Comparison of ENCODE assay signal across 9 mouse cellular contexts in the genomic region with DNA sequence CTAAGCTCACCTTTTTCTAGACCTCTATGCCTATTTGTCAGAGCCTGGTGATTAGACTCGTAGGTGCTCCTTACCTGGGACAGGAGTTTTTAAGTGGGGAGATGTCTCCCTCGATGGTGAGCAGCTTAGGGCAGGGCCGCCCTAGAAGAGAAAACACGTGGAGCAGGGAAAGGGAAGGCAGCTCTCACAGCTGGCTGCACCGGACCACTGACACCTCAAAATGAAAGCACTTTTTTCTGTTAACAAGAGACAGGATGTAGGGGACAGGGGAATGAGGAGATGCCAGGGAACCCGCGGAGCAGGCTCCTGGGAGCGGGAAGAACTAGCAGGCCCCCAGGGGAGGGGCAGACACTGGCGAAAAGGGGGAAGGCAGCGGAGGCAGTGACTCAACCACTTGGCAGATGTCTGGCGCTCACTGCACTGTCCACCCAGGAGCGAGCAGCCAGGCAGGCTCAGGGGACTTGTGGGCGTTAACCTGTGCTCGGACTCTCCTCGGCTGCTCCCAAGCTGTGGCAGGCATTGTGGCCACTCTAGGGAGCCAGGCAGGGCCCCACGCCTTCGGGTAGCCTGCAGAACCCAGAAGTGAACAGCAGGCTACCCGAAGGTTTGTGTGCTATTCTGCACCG. TPM values are rescaled to one million over a fixed set of nuclear protein-coding genes. Genes with fewer than 3 reads are reported as not detected.
DNase-seq lines count a peak whose midpoint lies in the region; ATAC-seq and TF ChIP-seq lines count a peak whose summit lies in the region.
"Had no signal": no experiment of that assay in that cellular context is flagged by ENCODE, and none has a peak within 500 bp of the region (broad histone marks: within the 10 kb centered on the region; RNA-seq: fewer than 3 reads in every experiment).

No protein-coding gene starts in this region.

- 0 out of 2 replicates have a peak overlapping the region, but pooled peaks have one; percentile 4 for H3K4me2 ChIP-seq in intestine, postnatal 0 days (replicated peaks; ENCODE audit: low read depth)

- WGBS in intestine, postnatal 0 days: 55% methylated on average over 19 of the region's 19 CpGs

- H3K4me3 ChIP-seq in gastrocnemius, adult 2 months: peak overlapping the region; percentile 57
- no peak overlapping the region for H3K4me3 ChIP-seq in intestine, postnatal 0 days (ENCODE audit: low read depth, low read length)

- no peak overlapping the region for H3K9ac ChIP-seq in intestine, postnatal 0 days (ENCODE audit: low read depth, low read length)

- ATAC-seq in common myeloid progenitor, adult 5-6 weeks (replicated peaks; ENCODE audit: low read depth, poor library complexity, severe bottlenecking): 0 out of 2 replicates have a peak, but pooled peaks have one; percentile 39
- ATAC-seq in intestine, postnatal 0 days: no peak
- ATAC-seq in erythroid progenitor cell, adult 5-6 weeks (replicated peaks; ENCODE audit: low FRiP score, poor library complexity, severe bottlenecking): no peak

- no peaks in the 10 kb centered on the region for H3K36me3 ChIP-seq in intestine, postnatal 0 days (ENCODE audit: control insufficient read depth, insufficient read depth)

- H3K27me3 ChIP-seq in intestine, postnatal 0 days (replicated peaks; ENCODE audit: control insufficient read depth, insufficient read depth, low read length): no peaks in the 10 kb centered on the region

- intact Hi-C loops in gastrocnemius, adult 2 months (cut with DNase I): no loop called here
- intact Hi-C loops in left cerebral cortex, postnatal 36 days (cut with DNase I): no loop called here

- no peak for TF ChIP-seq CTCF in gastrocnemius, adult 2 months (IDR thresholded peaks at IDR 0.05)
- TF ChIP-seq CTCF in intestine, postnatal 0 days (IDR thresholded peaks at IDR 0.05; ENCODE audit: low read depth): no peak

- no peaks in the 10 kb centered on the region for H3K4me1 ChIP-seq in intestine, postnatal 0 days (replicated peaks; ENCODE audit: control insufficient read depth, insufficient read depth, low read length)

- no peaks in the 10 kb centered on the region for H3K9me3 ChIP-seq in intestine, postnatal 0 days (ENCODE audit: control insufficient read depth)

- DNase-seq in gastrocnemius, adult 2 months: peak; percentile 36
- no peak for DNase-seq in gastrocnemius, postnatal 25 days
- peak; percentile 1 for DNase-seq in lung, postnatal 25 days (ENCODE audit: low spot score)
- no peak for DNase-seq in thymus, postnatal 36 days
- no peak for DNase-seq in left cerebral cortex, postnatal 36 days (ENCODE audit: low spot score in 2 of 2)
- DNase-seq: cerebellum, adult 8-10 months had no signal

- no peak overlapping the region for H3K27ac ChIP-seq in gastrocnemius, adult 2 months
- no peak overlapping the region for H3K27ac ChIP-seq in intestine, postnatal 0 days (ENCODE audit: low read depth, low read length)

RNA-seq across cellular contexts. Expression of gene Gm4907, which starts 58.8 kb away (rescaled TPM):
- not detected for total RNA-seq in gastrocnemius, adult 2 months (2021)
- not detected for total RNA-seq in gastrocnemius, postnatal 25 days (2021)
- not detected in 2 replicates for total RNA-seq in common myeloid progenitor, adult 5-6 weeks (2017)
- not detected in 2 replicates for polyA plus RNA-seq in intestine, postnatal 0 days (2015; fragmentation: Nextera tagmentation; extraction: Ambion mirVana)
- total RNA-seq in erythroid progenitor cell, adult 5-6 weeks (2015; ENCODE audit: low replicate concordance): not detected in 2 replicates
- total RNA-seq in erythroid progenitor cell, adult 5-6 weeks (2017; ENCODE audit: low replicate concordance): 0.90 TPM in 1 of 2 replicates, not detected in the other
- not detected for total RNA-seq in left cerebral cortex, postnatal 36 days (2021)

Comparison
In these comparisons a context has a peak if more than half of its experiments do, and no peak if none do; other contexts are left out.
1. DNase-seq: peak in gastrocnemius, adult 2 months (single experiment) and lung, postnatal 25 days (single experiment); none in gastrocnemius, postnatal 25 days (single experiment), thymus, postnatal 36 days (0 of 2) and left cerebral cortex, postnatal 36 days (0 of 2).